8 mouse cellular contexts compared by ENCODE assay signal in genomic region chr1:36545845-36546600, GRCm38 (mm10). TPM values are rescaled to one million over a fixed set of nuclear protein-coding genes. Genes with fewer than 3 reads are reported as not detected.
DNase-seq lines count a peak whose midpoint lies in the region; ATAC-seq and TF ChIP-seq lines count a peak whose summit lies in the region.

No protein-coding gene starts in this region.

- ATAC-seq in heart, embryonic 11.5 days (replicated peaks; ENCODE audit: insufficient number of reproducible peaks, low FRiP score, low TSS enrichment) = no peak
- no peak for ATAC-seq in forebrain, embryonic 15.5 days (replicated peaks)
- ATAC-seq in liver, embryonic 13.5 days (ENCODE audit: low read depth) = no peak
- ATAC-seq in stomach, embryonic 16.5 days (ENCODE audit: insufficient read depth, low FRiP score) = no peak

- H3K27ac ChIP-seq in heart, embryonic 11.5 days (ENCODE audit: low read depth, low read length) = no peak overlapping the region
- no peak overlapping the region for H3K27ac ChIP-seq in ES-E14 (ENCODE audit: insufficient read depth, low read depth, low read length, poor library complexity, severe bottlenecking)
- no peak overlapping the region for H3K27ac ChIP-seq in forebrain, embryonic 15.5 days (replicated peaks)
- no peak overlapping the region for H3K27ac ChIP-seq in liver, embryonic 13.5 days
- H3K27ac ChIP-seq in stomach, embryonic 16.5 days (ENCODE audit: low read length) = peak overlapping the region; percentile 82; the same call in 1 of the 2 replicates

- peaks cover 29% of the 10 kb centered on the region for H3K36me3 ChIP-seq in heart, embryonic 11.5 days (ENCODE audit: control insufficient read depth, insufficient read depth, low read length)
- H3K36me3 ChIP-seq in ES-E14 (ENCODE audit: control insufficient read depth, insufficient read depth, low read length, poor library complexity, severe bottlenecking) = peaks cover 26% of the 10 kb centered on the region; the same call in 1 of the 2 replicates
- H3K36me3 ChIP-seq in forebrain, embryonic 15.5 days = peaks cover 29% of the 10 kb centered on the region
- H3K36me3 ChIP-seq in liver, embryonic 13.5 days = peaks cover 29% of the 10 kb centered on the region
- peaks cover 20% of the 10 kb centered on the region for H3K36me3 ChIP-seq in stomach, embryonic 16.5 days (ENCODE audit: control insufficient read depth, insufficient read depth, low read length)

- peak overlapping the region; percentile 77 for H3K9ac ChIP-seq in heart, embryonic 11.5 days (ENCODE audit: low read depth, low read length)
- H3K9ac ChIP-seq in ES-E14 (ENCODE audit: insufficient read depth, low read depth, low read length, poor library complexity, severe bottlenecking) = peak overlapping the region; percentile 83; the same call in 1 of the 2 replicates
- peak overlapping the region; percentile 76; the same call in 1 of the 2 replicates for H3K9ac ChIP-seq in forebrain, embryonic 15.5 days (replicated peaks)
- H3K9ac ChIP-seq in liver, embryonic 13.5 days = peak overlapping the region; percentile 74
- peak overlapping the region; percentile 88; the same call in 1 of the 2 replicates for H3K9ac ChIP-seq in stomach, embryonic 16.5 days (ENCODE audit: low read length)

- H3K4me2 ChIP-seq in heart, embryonic 11.5 days = peak overlapping the region; percentile 67
- peak overlapping the region; percentile 64 for H3K4me2 ChIP-seq in forebrain, embryonic 15.5 days (replicated peaks)
- H3K4me2 ChIP-seq in liver, embryonic 13.5 days = peak overlapping the region; percentile 77
- H3K4me2 ChIP-seq in stomach, embryonic 16.5 days (ENCODE audit: low read depth, low read length) = peak overlapping the region; percentile 86

- H3K4me3 ChIP-seq in heart, embryonic 11.5 days (ENCODE audit: low read depth, low read length) = peak overlapping the region; percentile 66
- H3K4me3 ChIP-seq in ES-E14 (ENCODE audit: insufficient read depth in 1 of 2, low read depth in 1 of 2, low read length in 2 of 2, poor library complexity in 1 of 2, severe bottlenecking in 1 of 2) = peak overlapping the region; percentile 77 to 87
- H3K4me3 ChIP-seq in forebrain, embryonic 15.5 days = peak overlapping the region; percentile 57
- peak overlapping the region; percentile 70 for H3K4me3 ChIP-seq in liver, embryonic 13.5 days (replicated peaks)
- H3K4me3 ChIP-seq in stomach, embryonic 16.5 days (replicated peaks; ENCODE audit: low read length) = peak overlapping the region; percentile 82

- no peak for DNase-seq in heart, adult 9 months (ENCODE audit: low spot score in 2 of 2)
- DNase-seq in ES-E14 (ENCODE audit: low read depth, low spot score) = no peak
- no peak for DNase-seq in liver, embryonic 13.5 days
- no peak for DNase-seq in MN1 (ENCODE audit: low spot score)
- DNase-seq in urinary bladder, postnatal 25 days (ENCODE audit: low spot score) = no peak

- no peaks in the 10 kb centered on the region for H3K9me3 ChIP-seq in heart, embryonic 11.5 days (replicated peaks; ENCODE audit: control insufficient read depth, low read length)
- no peaks in the 10 kb centered on the region for H3K9me3 ChIP-seq in ES-E14 (ENCODE audit: control insufficient read depth, insufficient read depth, low read depth, low read length)
- H3K9me3 ChIP-seq in forebrain, embryonic 15.5 days = no peaks in the 10 kb centered on the region
- H3K9me3 ChIP-seq in liver, embryonic 13.5 days (replicated peaks) = no peaks in the 10 kb centered on the region
- no peaks in the 10 kb centered on the region for H3K9me3 ChIP-seq in stomach, embryonic 16.5 days (replicated peaks; ENCODE audit: control insufficient read depth, low read length)

- peaks cover 25% of the 10 kb centered on the region for H3K4me1 ChIP-seq in heart, embryonic 11.5 days (ENCODE audit: control insufficient read depth, insufficient read depth, low read length)
- peaks cover 2 to 7% of the 10 kb centered on the region in 2 experiments; a peak in 1 of 4 replicates for H3K4me1 ChIP-seq in ES-E14 (ENCODE audit: control insufficient read depth in 2 of 2, insufficient read depth in 2 of 2, low read length in 2 of 2, poor library complexity in 1 of 2)
- peaks cover 43% of the 10 kb centered on the region for H3K4me1 ChIP-seq in forebrain, embryonic 15.5 days
- H3K4me1 ChIP-seq in liver, embryonic 13.5 days (replicated peaks) = peaks cover 20% of the 10 kb centered on the region
- peaks cover 36% of the 10 kb centered on the region for H3K4me1 ChIP-seq in stomach, embryonic 16.5 days (ENCODE audit: control insufficient read depth, insufficient read depth, low read length)

- in situ Hi-C loops in ES-E14 (cut with MboI; ENCODE audit: low sequenced_read_pairs in 2 of 2, unreplicated experiment in 2 of 2) = loop anchor here in 1 of 2 experiments (5.0 kb wide), 1 partner anchor 76 kb away; no protein-coding TSS in a partner anchor

- WGBS in heart, embryonic 11.5 days (ENCODE audit: insufficient replicate concordance) = 62% methylated on average over 19 of the region's 19 CpGs
- 66% methylated on average over 19 of the region's 19 CpGs for WGBS in forebrain, embryonic 15.5 days
- WGBS in liver, embryonic 13.5 days (ENCODE audit: insufficient replicate concordance) = 52% methylated on average over 19 of the region's 19 CpGs
- 66% methylated on average over 19 of the region's 19 CpGs for WGBS in stomach, embryonic 16.5 days

- no peaks in the 10 kb centered on the region for H3K27me3 ChIP-seq in heart, embryonic 11.5 days (ENCODE audit: control insufficient read depth, insufficient read depth, low read length)
- H3K27me3 ChIP-seq in forebrain, embryonic 15.5 days = no peaks in the 10 kb centered on the region
- no peaks in the 10 kb centered on the region for H3K27me3 ChIP-seq in liver, embryonic 13.5 days
- H3K27me3 ChIP-seq in stomach, embryonic 16.5 days (ENCODE audit: control insufficient read depth, insufficient read depth, low read length) = no peaks in the 10 kb centered on the region

TF ChIP-seq in ES-E14, 5 proteins besides CTCF, POLR2A, EP300 and RAD21:
- TF ChIP-seq CHD2 (IDR thresholded peaks at IDR 0.05; ENCODE audit: low read depth, low read length) = no peak
- 0 out of 2 replicates have a peak, but pooled peaks have one; percentile 18 for TF ChIP-seq ZNF384 (IDR thresholded peaks at IDR 0.05; ENCODE audit: low read depth, low read length)
TF ChIP-seq in ES-E14: peak in this region for 1.

RNA-seq across cellular contexts. Expression of gene Ankrd39, which starts 1.2 kb away (rescaled TPM):
- 19.9 and 25.1 TPM in 2 replicates for polyA plus RNA-seq in heart, embryonic 11.5 days (2014; fragmentation: Nextera tagmentation; extraction: Ambion mirVana)
- 11.3 and 15.7 TPM in 2 replicates for total RNA-seq in ES-E14 (2012; rRNA removed)
- 18.2 and 19.2 TPM in 2 replicates for polyA plus RNA-seq in forebrain, embryonic 15.5 days (2015; fragmentation: Nextera tagmentation; extraction: Ambion mirVana)
- polyA plus RNA-seq in liver, embryonic 13.5 days (2015; fragmentation: Nextera tagmentation; extraction: Ambion mirVana) = 7.2 and 7.4 TPM in 2 replicates
- polyA plus RNA-seq in stomach, embryonic 16.5 days (2015; fragmentation: Nextera tagmentation; extraction: Ambion mirVana) = 26.7 and 30.5 TPM in 2 replicates

RNA-seq across cellular contexts. Expression of gene Gm42417, which starts 6.8 kb away (rescaled TPM):
- 0.44 TPM in 1 of 2 replicates, not detected in the other for polyA plus RNA-seq in heart, embryonic 11.5 days (2014; fragmentation: Nextera tagmentation; extraction: Ambion mirVana)
- total RNA-seq in ES-E14 (2012; rRNA removed) = 0.21 TPM in 1 of 2 replicates, not detected in the other
- polyA plus RNA-seq in forebrain, embryonic 15.5 days (2015; fragmentation: Nextera tagmentation; extraction: Ambion mirVana) = 1.1 TPM in 1 of 2 replicates, not detected in the other
- polyA plus RNA-seq in liver, embryonic 13.5 days (2015; fragmentation: Nextera tagmentation; extraction: Ambion mirVana) = 0.14 TPM in 1 of 2 replicates, not detected in the other
- polyA plus RNA-seq in stomach, embryonic 16.5 days (2015; fragmentation: Nextera tagmentation; extraction: Ambion mirVana) = 1.9 TPM in 1 of 2 replicates, not detected in the other

RNA-seq across cellular contexts. Expression of gene Ankrd23, which starts 9.3 kb away (rescaled TPM):
- polyA plus RNA-seq in heart, embryonic 11.5 days (2014; fragmentation: Nextera tagmentation; extraction: Ambion mirVana) = 9.8 and 13.6 TPM in 2 replicates
- 5.0 and 5.5 TPM in 2 replicates for total RNA-seq in ES-E14 (2012; rRNA removed)
- polyA plus RNA-seq in forebrain, embryonic 15.5 days (2015; fragmentation: Nextera tagmentation; extraction: Ambion mirVana) = 12.0 and 14.4 TPM in 2 replicates
- polyA plus RNA-seq in liver, embryonic 13.5 days (2015; fragmentation: Nextera tagmentation; extraction: Ambion mirVana) = 2.4 and 2.5 TPM in 2 replicates
- polyA plus RNA-seq in stomach, embryonic 16.5 days (2015; fragmentation: Nextera tagmentation; extraction: Ambion mirVana) = 18.0 and 21.7 TPM in 2 replicates

RNA-seq across cellular contexts. Expression of gene Sema4c, which starts 12.1 kb away (rescaled TPM):
- 0.96 and 2.1 TPM in 2 replicates for polyA plus RNA-seq in heart, embryonic 11.5 days (2014; fragmentation: Nextera tagmentation; extraction: Ambion mirVana)
- total RNA-seq in ES-E14 (2012; rRNA removed) = 9.8 and 10.0 TPM in 2 replicates
- polyA plus RNA-seq in forebrain, embryonic 15.5 days (2015; fragmentation: Nextera tagmentation; extraction: Ambion mirVana) = 38.2 and 38.6 TPM in 2 replicates
- polyA plus RNA-seq in liver, embryonic 13.5 days (2015; fragmentation: Nextera tagmentation; extraction: Ambion mirVana) = 1.8 and 1.9 TPM in 2 replicates
- polyA plus RNA-seq in stomach, embryonic 16.5 days (2015; fragmentation: Nextera tagmentation; extraction: Ambion mirVana) = 10.0 and 10.6 TPM in 2 replicates

RNA-seq across cellular contexts. Expression of gene Cnnm3, which starts 34.4 kb away (rescaled TPM):
- 2.5 and 3.9 TPM in 2 replicates for polyA plus RNA-seq in heart, embryonic 11.5 days (2014; fragmentation: Nextera tagmentation; extraction: Ambion mirVana)
- total RNA-seq in ES-E14 (2012; rRNA removed) = 28.6 and 50.7 TPM in 2 replicates
- 5.2 and 5.9 TPM in 2 replicates for polyA plus RNA-seq in forebrain, embryonic 15.5 days (2015; fragmentation: Nextera tagmentation; extraction: Ambion mirVana)
- polyA plus RNA-seq in liver, embryonic 13.5 days (2015; fragmentation: Nextera tagmentation; extraction: Ambion mirVana) = 0.97 and 0.98 TPM in 2 replicates
- polyA plus RNA-seq in stomach, embryonic 16.5 days (2015; fragmentation: Nextera tagmentation; extraction: Ambion mirVana) = 2.5 and 3.0 TPM in 2 replicates
